Mouse (Mus musculus) erythroid progenitor cell, adult 5-6 weeks (primary cell): ENCODE data around the gene Cdiptos. TPM values are rescaled to one million over a fixed set of nuclear protein-coding genes. Genes with fewer than 3 reads are reported as not detected.

Source experiments
- ATAC-seq: replicated peaks from 2 replicates; pipeline ENCODE4 v1.8.0; 2016; ENCODE audit warnings: moderate number of reproducible peaks, mild to moderate bottlenecking, moderate TSS enrichment, inconsistent platforms; ENCODE audit not compliant: poor library complexity, low FRiP score, severe bottlenecking
- total RNA-seq, 2 experiments: library from RNA; stranded (forward) in 1 of 2; stranded (reverse) in 1 of 2; fragments of 150-400 nt in 1 of 2; fragments of 186-747, 209-891 nt in 1 of 2; gene quantifications; 2 replicates each; pipeline versions ENCODE4 v1.2.3 to v1.2.4; 2015 to 2017; ENCODE audit warnings: low replicate concordance in 2 of 2

Cdiptos gene
- total RNA-seq, 2 experiments from 2014 or later: 2.9 TPM; not detected in 1

- peak; percentile 16 for ATAC-seq
These were observed 40.2 kb upstream of the Cdiptos start for GRCm38 (mm10) chr7:127016081-127016480.

DNA sequence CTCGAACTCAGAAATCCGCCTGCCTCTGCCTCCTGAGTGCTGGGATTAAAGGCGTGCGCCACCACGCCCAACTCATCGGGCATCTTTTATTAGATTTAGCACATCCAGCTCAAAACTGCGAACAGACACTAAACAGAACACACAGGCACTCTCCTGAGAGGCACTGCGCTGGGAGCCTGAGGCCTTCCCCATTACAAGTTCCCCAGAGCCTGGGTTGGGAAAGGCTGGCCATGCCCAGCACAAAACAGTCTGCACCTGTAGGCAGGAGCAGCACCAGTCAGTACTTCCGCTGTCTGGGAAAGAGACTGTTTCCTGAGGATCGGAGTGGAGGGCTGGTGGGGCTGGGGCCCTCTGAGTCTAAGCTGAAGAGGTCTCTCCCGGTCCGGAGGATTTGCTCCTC is 39.1 kb upstream of the Cdiptos start:
- no peak for ATAC-seq

- ATAC-seq: 0 out of 2 replicates have a peak, but pooled peaks have one; percentile 21
These were observed 38.4 kb upstream of the Cdiptos start, which contains the start of gene Mvp for GRCm38 (mm10) chr7:127014320-127014719. Mvp (minus strand) TSS chr7:127014621.

DNA sequence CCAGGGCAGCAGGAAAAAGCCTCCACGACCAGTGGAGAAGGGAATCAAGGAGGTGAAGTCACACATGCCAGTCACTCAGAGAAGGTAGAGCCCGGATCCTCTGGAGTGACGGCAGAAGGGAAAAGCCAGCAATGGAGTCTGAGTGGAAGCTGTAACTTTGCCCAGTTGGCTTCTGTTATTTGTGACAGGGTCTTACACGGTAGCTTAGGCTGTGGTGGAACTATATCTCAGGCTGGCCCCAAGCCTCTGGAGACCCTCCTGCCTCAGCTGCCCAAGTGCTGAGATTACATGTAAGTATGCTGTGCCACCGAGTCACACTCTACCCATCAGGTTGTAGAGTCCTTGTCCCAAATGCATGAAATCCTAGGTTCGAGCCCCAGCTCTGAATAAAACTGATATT is 37.5 kb upstream of the Cdiptos start:
- ATAC-seq: no peak

DNA sequence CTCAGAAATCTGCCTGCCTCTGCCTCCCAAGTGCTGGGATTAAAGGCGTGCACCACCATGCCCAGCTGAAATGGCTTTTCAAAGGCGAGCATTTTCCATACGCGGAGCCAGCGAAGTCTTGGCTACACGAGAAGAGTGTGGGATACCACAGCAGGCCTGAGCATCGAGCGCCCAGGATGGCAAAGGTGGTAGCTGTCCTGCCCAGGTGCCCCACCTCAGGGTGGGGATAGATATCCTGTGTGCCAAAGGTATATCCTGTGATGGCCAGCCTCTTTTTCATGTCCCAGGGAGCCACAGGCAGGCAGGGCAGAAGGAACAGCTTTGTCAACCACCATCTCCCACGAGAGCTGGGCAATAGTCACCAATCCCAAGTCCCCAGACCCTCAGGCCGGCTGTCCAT is 36.9 kb upstream of the Cdiptos start:
- ATAC-seq: no peak

- ATAC-seq: no peak
These were observed 36.5 kb upstream of the Cdiptos start for GRCm38 (mm10) chr7:127012374-127012773.

GRCm38 (mm10) chr7:127011717-127012116 is 35.8 kb upstream of the Cdiptos start:
- no peak for ATAC-seq

- no peak for ATAC-seq
These were observed 35.2 kb upstream of the Cdiptos start for GRCm38 (mm10) chr7:127011051-127011450.

DNA sequence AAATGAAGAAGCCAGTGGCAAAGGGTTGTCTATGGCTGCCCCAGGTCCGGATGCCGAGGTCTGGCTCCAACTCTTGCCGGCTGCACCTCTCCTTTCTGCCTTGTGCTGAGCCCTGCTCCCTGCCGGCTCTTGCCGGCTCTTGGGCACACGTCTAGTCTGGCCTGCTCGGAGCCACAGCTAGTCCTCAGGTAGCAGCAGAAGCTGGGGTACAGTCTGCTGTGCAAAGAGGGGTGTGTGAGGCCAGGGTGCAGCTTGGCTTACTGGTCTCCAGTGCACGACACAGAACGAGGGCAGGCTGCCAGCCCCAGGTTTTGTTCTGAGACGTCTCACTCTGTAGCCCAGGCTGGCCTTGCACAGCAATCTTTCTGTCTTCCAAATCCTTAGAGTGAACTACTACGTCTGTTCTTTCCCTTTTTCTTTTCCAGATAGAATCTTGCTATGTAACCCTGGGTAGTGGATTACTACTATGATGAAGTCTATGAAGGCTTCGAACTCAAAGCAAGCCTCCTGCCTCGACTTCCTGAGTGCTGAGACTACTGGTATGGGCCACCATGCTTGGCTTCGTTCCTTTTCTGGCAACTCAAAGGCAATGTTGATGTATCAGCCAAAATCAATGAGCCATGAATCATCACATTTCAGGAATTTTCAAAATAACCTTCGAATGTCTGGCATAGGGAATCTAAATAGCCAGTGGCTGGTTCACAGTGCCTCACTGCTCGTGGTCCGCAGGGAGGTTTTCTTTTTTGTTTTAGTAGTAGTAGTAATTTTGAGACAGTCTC is 33.6 kb upstream of the Cdiptos start:
- ATAC-seq: no peak

GRCm38 (mm10) chr7:127008239-127009019 is 32.5 kb upstream of the Cdiptos start:
- ATAC-seq: peak; percentile 60

DNA sequence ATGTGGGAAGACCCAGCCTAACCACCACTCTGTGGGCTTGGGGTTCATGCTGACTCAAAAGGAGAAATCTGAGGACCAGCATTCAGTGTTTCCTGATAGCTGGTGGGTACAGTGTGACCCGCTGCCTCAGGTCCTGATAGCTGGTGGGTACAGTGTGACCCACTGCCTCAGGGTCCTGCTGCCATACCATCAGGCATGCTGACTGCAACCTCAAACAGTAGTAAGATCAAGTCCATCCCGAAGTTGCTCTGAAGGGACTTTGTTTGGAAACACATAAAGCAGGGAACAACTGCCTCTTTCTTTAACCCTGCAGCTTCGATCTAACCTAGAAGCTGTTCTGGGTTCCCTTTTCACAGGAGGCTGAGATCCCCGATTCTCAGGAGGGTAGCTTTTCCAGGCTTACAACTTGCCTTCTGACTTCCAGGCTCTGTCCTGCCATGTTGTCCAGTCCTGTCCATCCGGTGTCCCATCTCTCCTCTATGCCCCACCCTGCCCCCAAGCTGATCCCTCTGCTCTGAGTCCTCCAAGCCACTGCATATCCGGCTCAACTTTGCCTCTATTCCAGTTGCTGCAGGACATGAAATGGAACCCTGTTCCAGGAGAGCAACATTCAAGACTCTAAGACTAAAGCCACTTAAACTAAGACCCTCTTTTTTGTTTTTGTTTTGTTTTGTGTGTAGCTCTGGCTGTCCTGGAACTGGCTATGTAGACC is 31.6 kb upstream of the Cdiptos start:
- no peak for ATAC-seq

DNA sequence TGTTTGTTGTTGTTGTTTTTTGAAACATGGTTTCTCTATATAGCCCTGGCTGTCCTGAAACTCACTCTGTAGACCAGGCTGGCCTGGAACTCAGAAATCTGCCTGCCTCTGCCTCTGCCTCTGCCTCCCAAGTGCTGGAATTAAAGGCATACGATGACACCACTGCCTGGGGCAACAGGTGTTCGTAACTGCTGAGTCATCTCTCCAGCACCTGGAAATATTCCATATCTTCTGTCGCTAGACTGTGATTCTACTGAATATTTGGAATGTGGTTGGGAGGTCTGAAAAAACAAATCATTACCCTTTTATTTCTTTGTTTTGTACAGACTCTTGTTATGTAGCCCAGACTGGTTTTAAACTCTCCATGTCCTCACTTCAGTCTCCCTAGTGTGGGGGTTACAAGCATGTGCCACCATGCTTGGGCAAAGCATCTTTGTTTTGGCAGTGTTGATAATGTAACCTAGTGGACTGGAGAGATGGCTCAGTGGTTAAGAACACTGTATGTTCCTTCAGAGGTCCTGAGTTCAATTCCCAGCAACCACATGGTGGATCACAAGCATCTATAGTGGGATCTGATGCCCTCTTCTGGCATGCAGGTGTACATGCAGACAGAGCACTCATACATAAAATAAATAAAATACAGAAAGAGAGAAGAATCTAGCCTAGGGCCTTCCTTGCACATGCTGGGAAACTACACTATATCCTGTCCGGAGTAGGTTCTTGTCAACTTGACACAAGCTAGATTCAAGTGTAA is 28.4 kb upstream of the Cdiptos start:
- ATAC-seq: no peak

- no peak for ATAC-seq
These were observed 27.7 kb upstream of the Cdiptos start for GRCm38 (mm10) chr7:127003620-127004019.

- ATAC-seq: no peak
These were observed 23.7 kb upstream of the Cdiptos start for GRCm38 (mm10) chr7:126999568-126999967.

- ATAC-seq: no peak
These were observed 20.6 kb upstream of the Cdiptos start for GRCm38 (mm10) chr7:126996449-126996848.

GRCm38 (mm10) chr7:126988816-126989215 is 12.9 kb upstream of the Cdiptos start:
- ATAC-seq: no peak

GRCm38 (mm10) chr7:126986319-126986718 is 10.4 kb upstream of the Cdiptos start:
- ATAC-seq: peak; percentile 64

DNA sequence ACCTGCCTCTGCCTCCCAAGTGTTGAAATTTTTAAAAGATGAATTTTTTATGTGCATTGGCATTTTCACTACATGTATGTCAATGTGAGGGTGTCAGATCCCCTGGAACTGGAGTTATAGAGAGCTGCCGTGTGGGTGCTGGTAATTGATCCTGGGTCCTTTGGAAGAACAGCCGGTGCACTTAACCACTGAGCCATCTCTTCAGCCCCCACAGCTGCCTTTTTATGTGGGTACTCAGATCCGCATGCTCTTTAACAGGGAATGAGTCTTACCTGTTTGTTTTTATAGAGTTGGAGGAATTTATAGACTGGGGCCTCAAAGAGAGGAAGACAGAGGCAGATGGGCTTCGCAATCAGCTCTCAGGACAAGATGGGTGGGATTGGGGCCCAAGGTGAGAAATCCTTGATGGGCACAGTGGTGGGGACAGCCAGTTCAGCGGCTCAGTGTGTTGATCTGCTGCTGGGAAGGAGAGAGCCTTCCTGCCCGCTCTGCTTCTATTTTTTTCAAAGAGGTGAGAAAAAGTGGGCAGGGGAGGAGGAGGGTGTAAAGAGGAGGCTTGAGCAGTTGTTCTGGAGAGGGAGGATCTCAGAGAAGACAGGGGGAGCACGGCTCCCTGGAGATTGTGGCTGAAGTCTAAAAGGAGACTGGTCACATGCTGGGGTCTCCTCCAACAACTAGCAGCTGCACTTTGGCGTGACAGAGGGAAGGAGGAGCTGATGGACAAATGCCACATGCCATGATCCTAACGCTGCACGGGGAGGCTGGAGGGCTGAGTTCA is 9.0 kb upstream of the Cdiptos start:
- ATAC-seq: no peak

GRCm38 (mm10) chr7:126983113-126983512 is 7.2 kb upstream of the Cdiptos start:
- no peak for ATAC-seq
